Mouse (Mus musculus) bone marrow macrophage, adult 2 months (primary cell): ENCODE measurements at regions not wholly inside any gene's neighbourhood (a gene's known extent, or its start where the extent isn't known, plus 50 kb on each side); places are given as distances from the start of the nearest gene placed in this dataset.

ENCODE experiments used
- CTCF ChIP-seq: IDR thresholded peaks from 2 replicates; pipeline ENCODE4 v1.5.1; 2012; ENCODE audit warnings: low read depth, mild to moderate bottlenecking, low read length, moderate library complexity
- POLR2A ChIP-seq: IDR thresholded peaks from 2 replicates; pipeline ENCODE4 v1.6.1; 2012; ENCODE audit warnings: mild to moderate bottlenecking, low read depth, low read length, borderline replicate concordance

GRCm38 (mm10) chr3:38363888-38364287, 120.8 kb downstream of the Ankrd50 start:
- TF ChIP-seq CTCF (no peak), POLR2A (no peak)
